Mouse (Mus musculus) brain, adult 2 months (tissue): ENCODE measurements around the gene Uhrf1bp1.
A peak's percentile ranks its signal among the peaks of the same experiment; 100 is the strongest.
"Not testable (repeated sequence)": the region's sequence is repeated elsewhere in the genome, so short reads cannot be mapped to it uniquely, and the experiment has no call there.

ENCODE experiments used
- DNase-seq: peaks from one replicate; pipeline ENCODE4 v3.0.0; 2011; ENCODE audit warnings: low read depth, low spot score

The Uhrf1bp1 gene

DNA sequence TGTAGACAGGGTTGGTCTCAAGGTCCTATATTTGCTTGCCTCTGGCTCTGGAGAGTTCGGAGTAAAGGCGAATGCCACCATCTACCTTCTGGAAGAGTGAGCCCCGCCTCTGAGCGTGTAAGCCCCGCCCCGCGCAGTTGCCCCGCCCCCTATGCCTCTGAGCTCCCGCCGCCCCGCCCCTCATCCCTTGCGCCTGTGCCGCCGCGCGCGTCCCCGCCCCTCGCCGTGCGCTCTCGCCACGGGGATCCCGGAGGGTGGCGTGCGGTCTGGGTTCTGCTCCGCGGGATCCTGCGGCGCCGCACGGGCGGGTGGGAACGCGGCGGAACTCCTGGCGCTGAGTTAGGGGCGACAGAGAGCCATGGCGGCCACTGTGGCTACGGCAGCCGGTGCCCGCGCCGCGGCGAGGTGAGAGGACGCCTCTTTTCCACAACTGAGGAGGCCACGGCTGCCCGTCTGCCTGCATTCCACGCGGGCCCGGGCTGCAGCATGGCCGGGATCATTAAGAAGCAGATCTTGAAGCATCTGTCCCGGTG lies at the start of gene Uhrf1bp1:
TSS of gene Uhrf1bp1 (plus strand) at position 177 of the 533 bp plus-strand sequence.
- peak; percentile 91 for DNase-seq

DNA sequence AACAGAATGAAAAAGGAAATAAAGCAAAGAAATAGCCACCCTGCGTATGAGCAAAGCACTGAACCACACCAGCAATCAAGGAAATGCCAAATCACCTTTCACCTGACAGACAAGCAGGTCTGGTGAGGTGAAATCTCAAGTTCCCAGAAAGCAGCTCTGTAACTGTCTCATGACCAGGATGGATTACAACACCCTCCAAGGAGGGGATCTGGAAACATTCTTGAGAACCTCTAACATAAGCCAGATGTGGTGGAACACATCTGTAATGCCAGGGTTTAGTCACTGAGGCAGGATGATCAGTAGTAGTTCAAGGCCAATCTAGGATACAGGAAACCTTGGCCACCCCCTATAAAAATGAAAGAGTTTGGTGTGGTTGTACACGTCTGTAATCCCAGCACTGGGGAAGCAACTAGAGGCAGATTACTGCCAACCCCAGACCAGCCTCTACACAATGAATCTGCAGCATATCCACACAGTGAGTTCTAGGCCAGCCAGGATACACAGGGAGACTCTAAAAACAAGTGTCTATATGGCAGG lies 48.6 kb upstream of the Uhrf1bp1 start:
- DNase-seq = no peak

DNA sequence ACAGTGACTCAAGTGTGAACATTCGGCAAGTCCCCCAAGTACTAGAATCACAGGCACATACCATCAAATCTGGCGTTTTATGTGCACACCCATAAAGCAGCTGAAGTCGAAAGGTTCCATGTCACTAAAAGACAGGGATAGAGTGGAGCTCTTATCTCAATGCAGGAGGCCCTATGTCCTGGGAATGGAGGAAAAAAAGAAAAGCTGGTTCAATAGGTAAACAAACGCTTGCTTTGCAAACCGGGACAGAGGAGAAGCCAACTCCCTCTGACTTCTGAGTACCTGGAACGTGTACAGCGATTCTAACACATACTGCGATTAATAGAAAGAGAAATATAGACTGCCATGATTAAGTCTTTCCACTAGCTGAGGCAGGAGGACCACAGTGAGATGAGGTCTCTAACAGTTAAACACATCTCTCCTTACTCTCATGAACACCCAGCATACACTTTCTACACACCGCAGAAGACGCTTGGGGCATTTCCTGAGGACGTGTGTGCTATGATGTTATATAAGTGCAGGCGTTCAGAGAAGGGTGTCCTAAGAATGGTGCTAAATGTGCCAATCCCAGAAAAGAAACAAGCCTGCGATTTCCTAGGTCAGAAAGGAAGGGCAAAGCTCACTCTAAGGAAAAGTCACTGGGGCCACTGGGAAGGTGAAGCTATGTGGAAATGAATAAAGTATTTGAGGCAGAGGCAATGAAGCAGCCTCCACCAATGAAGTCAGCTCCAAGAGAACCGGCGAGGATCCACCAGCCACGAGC lies 45.5 kb upstream of the Uhrf1bp1 start:
- DNase-seq = no peak

DNA sequence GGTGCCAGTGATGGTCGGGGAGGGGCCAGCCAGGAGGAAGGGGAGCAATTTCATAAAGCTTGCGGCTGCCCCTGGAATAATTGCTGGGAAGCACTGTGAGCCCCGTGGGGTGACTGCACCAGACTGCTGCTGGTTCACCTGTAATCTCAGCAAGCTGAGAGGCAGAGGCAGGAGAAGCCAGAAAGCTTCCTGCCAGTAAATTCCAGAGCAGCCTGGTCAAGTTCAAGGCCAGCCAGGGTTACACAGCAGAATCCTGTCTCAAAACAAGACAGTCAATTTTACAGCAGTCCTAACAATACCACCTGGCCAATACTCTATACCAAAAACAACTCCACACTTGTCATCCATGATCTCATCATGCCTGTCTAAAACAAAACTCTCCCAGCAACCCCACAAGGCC lies 44.3 kb upstream of the Uhrf1bp1 start:
- DNase-seq = no peak

DNA sequence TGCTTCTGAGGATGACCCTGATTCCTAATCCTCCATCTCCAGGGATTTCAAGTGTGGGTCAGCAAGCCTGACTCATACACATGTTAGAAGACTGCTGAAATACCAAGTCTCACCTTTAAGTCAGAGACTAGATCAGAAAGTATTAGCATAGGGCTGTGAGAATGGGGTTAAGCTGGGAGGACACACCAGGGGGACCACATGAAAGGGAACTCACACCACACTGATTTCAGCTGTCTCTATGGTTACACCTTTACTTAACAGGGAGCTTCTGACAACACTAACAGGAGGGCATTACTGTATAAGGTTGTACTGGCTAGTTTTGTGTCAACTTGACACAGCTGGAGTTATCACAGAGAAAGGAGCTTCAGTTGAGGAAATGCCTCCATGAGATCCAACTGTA lies 41.6 kb upstream of the Uhrf1bp1 start:
- no peak for DNase-seq

DNA sequence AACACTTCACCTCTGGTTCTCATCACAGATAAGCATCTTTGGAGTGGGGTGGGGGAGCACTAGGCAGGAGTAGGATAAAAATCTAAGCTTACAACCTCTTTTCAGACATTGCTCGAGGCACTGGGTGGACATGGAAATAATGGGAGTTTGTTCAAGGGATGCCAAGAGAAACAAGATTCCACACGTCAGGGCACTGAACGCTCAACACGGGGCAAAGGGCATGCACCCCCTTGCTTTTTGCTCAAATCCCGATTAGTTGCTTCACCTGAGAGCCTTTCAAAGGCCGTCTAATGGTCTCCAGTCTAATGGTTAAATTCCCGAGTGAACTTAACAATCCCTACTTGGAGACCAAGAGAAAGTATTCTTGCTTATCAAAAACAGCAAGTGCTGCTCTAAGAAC lies 37.2 kb upstream of the Uhrf1bp1 start:
- no peak for DNase-seq

DNA sequence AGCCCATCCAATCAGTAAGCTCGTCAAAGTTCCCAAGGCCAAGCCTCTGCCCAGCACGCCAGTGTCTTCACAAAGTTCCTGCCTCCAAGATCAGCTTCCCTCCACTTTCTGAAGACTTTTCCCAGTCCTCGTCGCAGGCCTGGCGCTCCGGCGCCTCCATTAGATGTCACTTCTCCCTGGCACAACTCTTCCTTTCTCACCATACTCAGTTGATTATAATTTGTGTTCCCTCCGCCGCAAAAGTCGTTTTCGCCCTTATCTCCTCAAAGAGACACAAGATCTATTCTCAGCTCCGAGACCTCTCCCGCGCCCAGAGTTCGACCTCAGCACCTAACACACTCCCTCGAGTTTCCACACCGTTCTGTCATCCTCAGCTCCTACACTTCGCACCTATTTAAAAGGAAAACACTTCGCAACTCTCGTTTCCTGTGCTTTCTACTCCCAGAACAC lies 36.7 kb upstream of the Uhrf1bp1 start:
- peak; percentile 35 for DNase-seq

DNA sequence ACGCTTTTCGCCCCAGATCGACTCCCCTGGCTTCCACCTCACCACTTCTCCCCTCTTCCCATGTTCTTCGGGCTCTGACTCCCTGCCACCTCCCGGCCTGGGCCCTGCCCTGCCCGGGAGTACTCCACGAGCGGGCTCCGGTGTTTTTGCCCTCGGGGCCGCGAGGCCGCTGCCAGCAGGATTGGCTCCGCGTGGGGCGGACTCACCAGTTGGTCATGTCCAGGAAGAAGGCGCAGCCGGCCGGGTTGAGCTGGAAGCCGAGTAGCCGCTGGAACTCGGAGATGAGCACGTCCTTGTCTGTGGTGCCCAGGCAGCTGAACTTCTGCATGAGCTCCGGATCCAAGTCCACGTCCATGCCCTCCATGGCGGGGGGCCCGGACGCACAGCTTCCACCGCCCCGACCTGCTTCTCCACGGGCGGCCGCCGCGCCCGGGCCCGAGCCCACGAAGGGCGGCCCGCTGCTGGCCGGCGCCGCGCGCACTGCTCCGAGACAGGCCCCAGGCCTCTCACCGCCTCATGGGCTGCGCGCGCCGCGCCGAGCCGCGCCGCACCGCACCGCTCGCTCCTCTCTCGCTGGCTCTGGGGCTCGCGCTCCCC lies 36.2 kb upstream of the Uhrf1bp1 start:
- peak; percentile 41 for DNase-seq

DNA sequence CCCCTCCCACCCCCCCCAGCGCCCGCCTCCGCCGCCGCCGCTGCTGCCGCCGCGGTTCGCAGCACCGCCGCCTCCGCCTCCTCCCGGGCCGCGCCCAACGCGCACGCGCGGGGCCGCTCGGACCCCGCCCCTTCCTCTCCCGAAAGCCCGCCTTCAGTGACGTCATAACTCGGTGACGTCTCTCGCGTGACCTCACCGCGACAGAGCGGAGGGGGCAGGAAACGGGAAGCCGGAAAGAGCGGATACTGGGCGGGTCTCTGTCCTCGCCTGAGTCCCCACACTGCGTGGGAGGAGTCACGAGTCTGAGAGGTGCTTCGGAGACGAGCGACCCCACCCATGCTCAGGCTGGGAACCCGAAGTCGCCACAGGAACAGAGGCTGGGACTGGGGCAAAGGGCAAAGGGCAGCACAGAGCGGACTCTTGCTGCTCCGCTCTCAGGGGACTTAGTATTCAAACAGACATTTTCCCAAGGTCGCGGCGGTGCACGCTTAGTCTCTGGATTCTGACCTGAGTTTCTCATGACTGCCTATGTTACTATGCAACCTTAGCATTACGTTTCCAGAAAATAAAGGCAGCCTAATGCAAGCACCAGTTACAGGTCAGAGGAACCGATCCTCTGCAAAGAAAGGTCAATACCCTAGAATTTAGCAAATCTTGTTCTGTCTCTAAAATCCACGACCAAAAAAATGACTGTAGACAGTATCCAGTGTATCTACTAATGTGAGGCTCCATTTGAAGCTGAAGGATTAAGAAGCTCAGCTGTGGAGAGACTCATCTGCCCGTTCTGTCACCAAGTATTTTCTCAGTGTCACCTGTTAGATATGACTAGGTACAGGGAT lies 35.5 kb upstream of the Uhrf1bp1 start, which contains the start of gene D17Wsu92e:
TSS of gene D17Wsu92e (minus strand) at position 81 of the 839 bp plus-strand sequence.
- DNase-seq = peak; percentile 99

DNA sequence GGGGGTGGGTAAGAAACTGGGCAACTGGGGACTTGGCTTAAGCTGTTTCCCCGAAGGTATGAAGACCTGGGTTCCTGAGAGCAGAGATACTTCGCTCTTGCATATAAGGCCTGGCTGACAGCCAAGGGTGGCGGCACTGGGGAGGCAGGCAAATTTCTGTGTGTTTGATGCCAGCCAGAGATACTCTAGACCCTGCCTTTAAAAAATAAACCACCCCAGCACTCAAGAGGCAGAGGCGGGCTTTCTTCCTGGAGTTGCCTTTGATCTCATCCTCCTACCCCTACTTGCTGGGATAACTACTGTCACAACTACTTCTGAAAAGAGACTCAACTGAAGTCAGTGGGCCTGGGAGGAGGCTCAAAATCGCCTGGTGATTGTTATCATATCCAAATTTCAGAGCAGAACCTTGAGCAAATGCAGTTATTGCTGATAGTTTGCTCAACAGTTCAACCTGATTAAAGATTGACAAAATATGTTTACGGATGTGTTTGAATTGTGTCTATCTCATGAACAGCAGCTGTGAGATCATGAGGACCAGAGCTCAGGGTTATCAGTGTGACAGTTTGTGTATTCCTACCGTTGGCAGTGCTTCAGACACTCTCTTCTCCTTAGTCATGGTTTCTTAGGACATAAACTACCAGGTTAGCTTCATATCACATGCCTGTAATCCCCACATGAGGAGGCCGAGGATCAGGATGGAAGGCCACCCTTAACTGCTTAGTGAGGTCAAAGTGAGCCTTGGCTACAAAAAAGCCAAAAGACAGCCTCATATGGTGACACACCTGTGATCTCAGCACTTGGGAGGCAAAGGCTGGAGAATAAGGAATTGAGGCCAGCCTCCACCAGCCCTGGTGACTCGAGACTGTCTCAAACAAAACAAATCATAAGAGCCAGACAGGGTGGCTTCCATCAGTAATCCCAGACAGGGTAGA lies 34.6 kb upstream of the Uhrf1bp1 start:
- DNase-seq = peak; percentile 23

DNA sequence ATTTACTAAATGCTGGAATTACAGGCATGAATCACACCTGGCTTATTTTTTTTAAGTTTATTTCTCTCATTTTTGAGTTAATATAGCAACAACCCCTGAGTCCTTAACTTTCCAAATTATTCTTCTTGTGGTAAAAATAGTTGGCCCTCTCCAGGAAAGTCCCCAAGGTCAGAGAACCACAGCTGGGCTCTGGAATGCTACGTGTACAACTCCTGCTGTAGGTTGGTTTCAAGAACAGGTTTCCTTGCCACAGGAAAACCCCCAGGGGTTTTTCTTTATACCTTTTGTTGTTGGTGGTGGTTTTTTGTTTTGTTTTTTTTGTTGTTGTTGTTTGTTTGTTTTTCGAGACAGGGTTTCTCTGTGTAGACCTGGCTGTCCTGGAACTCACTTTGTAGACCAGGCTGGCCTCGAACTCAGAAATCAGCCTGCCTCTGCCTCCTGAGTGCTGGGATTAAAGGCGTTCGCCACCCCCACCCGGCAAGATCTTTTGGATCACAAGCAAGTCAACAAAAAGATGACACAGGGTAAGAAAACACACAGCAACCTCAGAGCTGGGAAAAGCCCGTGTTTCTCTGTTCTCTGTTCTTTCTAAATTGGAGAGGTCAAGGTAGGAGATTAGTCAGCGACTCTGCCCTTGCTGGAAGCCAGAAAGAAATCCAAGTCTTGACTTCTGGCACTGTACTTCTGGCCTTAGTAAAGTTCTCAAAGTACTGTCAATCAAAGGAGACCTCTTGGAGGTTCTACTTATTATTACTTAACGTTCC lies 32.9 kb upstream of the Uhrf1bp1 start:
- DNase-seq = no peak

DNA sequence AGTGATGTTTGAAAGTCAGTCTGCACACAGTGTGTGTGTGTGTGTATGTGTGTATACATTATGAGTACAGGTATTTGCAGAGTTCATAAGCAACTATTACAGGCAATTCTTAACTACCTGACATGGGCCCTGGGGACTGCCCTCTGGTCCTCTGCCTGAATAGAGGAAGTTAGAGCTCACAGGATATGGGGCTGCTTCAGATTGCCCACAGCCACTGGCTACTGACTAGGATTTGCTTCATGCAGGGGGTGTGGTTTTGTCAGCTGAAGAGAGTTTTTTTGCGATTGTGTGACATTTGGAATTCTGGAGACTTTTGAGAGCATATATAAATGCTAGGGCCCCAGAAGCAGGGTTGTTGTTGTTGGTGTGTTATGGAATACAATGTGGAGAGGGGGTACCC lies 31.3 kb upstream of the Uhrf1bp1 start:
- no peak for DNase-seq

DNA sequence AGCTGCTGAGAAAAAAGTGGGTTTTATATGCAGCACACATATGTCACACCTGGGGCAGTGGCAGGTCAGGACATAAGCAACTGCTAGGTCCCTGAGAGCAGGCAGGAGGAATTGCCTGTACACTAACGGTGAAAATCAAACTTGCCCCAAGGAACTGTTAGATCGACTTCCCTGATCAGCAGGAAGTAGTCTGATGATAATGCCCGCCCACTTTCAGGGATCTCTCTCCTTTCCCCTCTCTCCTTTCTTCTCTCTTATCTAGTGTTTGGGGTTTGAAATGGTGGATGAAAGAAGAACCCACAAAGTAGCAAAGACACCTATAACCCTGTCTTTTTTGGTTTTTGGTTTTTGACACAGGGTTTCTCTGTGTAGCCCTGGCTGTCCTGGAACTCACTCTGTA lies 30.7 kb upstream of the Uhrf1bp1 start:
- DNase-seq = no peak

DNA sequence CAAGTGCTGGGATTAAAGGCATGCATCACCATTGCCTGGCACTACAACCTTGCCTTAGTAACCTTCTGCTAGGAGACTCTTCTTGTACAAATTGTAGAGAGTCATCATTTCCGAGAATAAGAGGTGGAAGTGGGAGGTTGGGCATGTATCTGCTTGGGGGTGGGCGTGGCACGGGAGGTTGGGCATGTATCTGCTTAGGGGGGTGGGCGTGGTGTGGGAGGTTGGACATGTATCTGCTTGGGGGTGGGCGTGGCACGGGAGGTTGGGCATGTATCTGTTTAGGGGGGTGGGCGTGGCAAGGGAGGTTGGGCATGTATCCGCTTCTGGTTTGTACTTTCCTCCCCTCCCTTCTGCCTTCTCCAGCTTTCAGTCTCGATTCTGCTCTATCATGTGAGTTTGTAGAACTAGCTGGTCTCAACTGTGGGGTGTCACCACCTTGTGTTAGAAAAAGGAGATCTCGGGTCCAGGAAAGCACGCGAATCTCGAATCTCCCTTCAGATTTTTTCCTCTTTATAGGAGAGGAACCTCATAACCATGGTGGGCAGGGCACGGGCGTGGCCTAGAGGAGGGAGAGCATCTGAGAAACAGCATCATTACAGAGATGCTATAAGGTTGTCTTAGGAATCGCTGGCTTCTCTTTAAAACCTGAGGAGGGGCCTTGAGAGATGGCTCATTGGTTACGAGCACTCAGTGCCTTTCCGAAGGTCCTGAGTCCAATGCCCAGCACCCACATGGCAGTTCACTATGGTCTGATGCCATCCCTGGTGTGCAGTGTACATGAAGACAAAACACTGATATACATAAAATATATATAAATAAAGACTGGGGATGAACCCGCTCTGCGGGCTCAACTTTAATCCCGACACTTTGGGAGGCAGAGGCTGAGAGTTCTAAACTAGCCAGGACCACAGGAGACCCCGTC lies 30.0 kb upstream of the Uhrf1bp1 start:
- peak; percentile 58 for DNase-seq

DNA sequence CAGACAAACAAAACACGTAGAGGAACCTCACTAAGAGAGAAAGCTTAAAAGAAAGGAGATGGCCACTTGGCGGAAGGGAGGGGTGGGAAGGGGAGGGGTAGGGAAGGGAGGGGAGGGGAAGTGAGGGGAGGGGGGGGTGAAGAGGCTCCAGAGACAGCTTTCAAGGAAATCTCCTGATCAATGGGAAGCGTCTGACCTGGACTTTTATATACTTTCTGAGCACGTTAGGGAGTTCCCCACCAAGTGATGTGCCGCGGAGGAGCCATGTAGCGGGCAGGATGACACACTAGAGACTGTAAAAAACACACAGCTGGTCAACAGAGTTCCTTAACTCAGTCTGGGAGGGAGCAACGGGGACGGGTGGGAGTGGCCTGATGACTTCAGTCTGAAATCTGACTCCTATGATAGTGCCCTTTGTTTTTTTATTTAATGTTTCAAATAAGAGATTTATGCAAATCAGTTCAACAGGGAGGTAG lies 29.3 kb upstream of the Uhrf1bp1 start:
- no peak for DNase-seq

DNA sequence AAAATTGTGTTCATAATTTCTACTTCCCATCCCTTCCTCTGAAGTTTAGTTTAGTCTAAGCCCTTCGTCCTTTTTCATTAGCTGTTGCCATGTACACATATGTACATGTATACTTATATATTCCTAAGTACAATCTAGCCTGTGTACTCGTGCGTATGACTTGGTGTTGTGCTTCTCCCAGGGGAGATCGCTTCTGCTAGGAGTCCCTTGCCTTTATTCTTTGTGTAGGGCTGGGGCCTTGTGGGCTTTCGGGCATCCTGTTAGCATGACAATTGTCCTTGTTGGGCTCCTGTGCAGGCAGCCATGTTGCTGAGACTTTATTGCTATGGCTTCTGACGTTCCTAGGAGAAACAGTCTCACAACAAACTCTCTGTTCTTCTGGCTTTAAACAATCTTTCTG lies 28.7 kb upstream of the Uhrf1bp1 start:
- DNase-seq = no peak

DNA sequence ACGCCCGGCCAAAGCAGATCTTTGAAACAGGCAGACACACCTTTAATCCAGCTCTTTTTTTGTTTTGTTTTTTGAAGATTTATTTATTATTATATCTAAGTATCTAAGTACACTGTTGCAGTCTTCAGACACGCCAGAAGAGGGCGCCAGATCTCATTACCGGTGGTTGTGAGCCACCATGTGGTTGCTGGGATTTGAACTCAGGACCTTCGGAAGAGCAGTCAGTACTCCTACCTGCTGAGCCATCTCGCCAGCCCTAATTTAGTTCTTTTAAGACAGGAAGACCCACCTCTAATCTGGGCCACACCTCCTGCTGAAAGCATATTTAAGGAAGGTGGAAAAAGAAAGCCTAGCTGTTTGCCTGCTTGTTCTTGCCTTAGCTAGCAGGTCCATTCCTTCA lies 25.8 kb upstream of the Uhrf1bp1 start:
- no peak for DNase-seq

DNA sequence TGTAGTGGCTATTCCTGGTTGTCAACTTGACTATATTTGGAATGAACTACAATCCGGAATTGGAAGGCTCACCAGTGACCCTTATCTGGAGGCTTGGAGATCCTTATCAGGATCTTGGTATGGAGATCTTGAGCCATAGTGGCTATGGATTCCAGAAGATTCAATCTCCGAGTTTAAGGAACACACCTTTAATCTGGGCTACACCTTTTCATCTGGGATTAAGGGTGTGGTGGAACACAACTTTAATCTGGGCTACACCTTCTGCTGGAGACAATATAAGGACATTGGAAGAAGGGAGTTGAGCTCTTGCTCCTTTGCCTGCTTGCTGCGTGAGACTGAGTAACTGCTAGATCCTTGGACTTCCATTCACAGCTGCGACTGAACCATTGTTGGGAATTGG lies 18.4 kb upstream of the Uhrf1bp1 start, which contains the start of gene Snrpc:
TSS of gene Snrpc (plus strand) at position 301 of the 400 bp plus-strand sequence.
- DNase-seq = not testable (repeated sequence)
